In the genomic region with DNA sequence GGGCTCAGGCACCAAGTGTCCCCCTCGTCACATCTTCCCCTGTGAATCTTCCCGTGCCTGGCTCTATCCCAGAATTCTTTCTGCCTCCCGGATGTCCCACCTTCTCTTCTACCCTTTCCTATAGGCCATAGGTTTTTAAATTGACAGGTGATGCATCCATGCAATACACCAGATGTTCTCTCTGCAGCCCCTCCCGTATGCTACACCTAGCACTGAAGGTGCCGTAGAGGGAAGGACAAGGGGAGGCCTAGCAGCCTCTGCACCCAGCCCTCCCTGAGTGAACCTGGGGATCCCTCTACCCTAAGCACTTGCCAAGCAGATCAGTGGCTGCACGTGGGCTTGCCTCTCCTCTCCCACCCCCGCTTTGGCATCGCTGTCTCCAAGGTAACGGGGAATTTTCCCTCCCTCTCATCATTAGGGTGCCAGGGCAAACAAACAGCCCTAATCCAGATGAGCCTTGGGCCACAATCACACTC, we compare ENCODE assay signal across 10 mouse cellular contexts. TPM values are rescaled to one million over a fixed set of nuclear protein-coding genes. Genes with fewer than 3 reads are reported as not detected.
A peak's percentile ranks its signal among the peaks of the same experiment; 100 is the strongest.
DNase-seq lines count a peak whose midpoint lies in the region; ATAC-seq and TF ChIP-seq lines count a peak whose summit lies in the region.
"Had no signal": no experiment of that assay in that cellular context is flagged by ENCODE, and none has a peak within 500 bp of the region (broad histone marks: within the 10 kb centered on the region; RNA-seq: fewer than 3 reads in every experiment).

No protein-coding gene starts in this region.

- H3K4me3 ChIP-seq in heart, embryonic 13.5 days: peak overlapping the region; percentile 34
- no peak overlapping the region for H3K4me3 ChIP-seq in heart, adult 2 months
- peak overlapping the region; percentile 4 for H3K4me3 ChIP-seq in forebrain, postnatal 0 days (ENCODE audit: low read depth, low read length)
- H3K4me3 ChIP-seq in midbrain, embryonic 13.5 days (replicated peaks): peak overlapping the region; percentile 8; the same call in 1 of the 2 replicates

- peak overlapping the region; percentile 44 for H3K4me2 ChIP-seq in heart, embryonic 13.5 days
- H3K4me2 ChIP-seq in forebrain, postnatal 0 days (ENCODE audit: low read depth): peak overlapping the region; percentile 26
- H3K4me2 ChIP-seq in midbrain, embryonic 13.5 days (replicated peaks): peak overlapping the region; percentile 45

- WGBS in heart, embryonic 13.5 days: 55% methylated on average over 9 of the region's 9 CpGs
- 67% methylated on average over 9 of the region's 9 CpGs for WGBS in heart, adult 2 months
- WGBS in forebrain, postnatal 0 days: 13% methylated on average over 9 of the region's 9 CpGs
- WGBS in midbrain, embryonic 13.5 days: 23% methylated on average over 9 of the region's 9 CpGs

- H3K9me3 ChIP-seq in heart, embryonic 13.5 days: no peaks in the 10 kb centered on the region
- H3K9me3 ChIP-seq in forebrain, postnatal 0 days (ENCODE audit: low read length): no peaks in the 10 kb centered on the region
- no peaks in the 10 kb centered on the region for H3K9me3 ChIP-seq in midbrain, embryonic 13.5 days

- no peak for TF ChIP-seq CTCF in heart, adult 2 months (IDR thresholded peaks at IDR 0.05)
- TF ChIP-seq CTCF in forebrain, postnatal 0 days (IDR thresholded peaks at IDR 0.05; ENCODE audit: low read depth): 0 out of 2 replicates have a peak, but pooled peaks have one; percentile 5

- no peak for DNase-seq in heart, adult 2 months
- peak; percentile 67 for DNase-seq in brain, adult 2 months (ENCODE audit: low read depth, low spot score)
- DNase-seq in forebrain, postnatal 0 days: peak; percentile 85
- DNase-seq in adrenal gland, postnatal 14 days: no peak
- no peak for DNase-seq in layer of hippocampus, adult 11-12 months (ENCODE audit: low spot score)
- no peak for DNase-seq in thymus, postnatal 25 days
- DNase-seq: lung, postnatal 14 days had no signal

- intact Hi-C loops in heart, adult 2 months (cut with DNase I): no loop called here

- H3K27me3 ChIP-seq in heart, embryonic 13.5 days (replicated peaks): peaks cover 60% of the 10 kb centered on the region
- H3K27me3 ChIP-seq in heart, adult 2 months (ENCODE audit: control insufficient read depth, insufficient read depth, low read length): no peaks in the 10 kb centered on the region
- no peaks in the 10 kb centered on the region for H3K27me3 ChIP-seq in forebrain, postnatal 0 days (ENCODE audit: insufficient read depth, low read length)
- H3K27me3 ChIP-seq in midbrain, embryonic 13.5 days: no peaks in the 10 kb centered on the region

- no peak for TF ChIP-seq EP300 in heart, adult 2 months (IDR thresholded peaks at IDR 0.05; ENCODE audit: insufficient read depth, low read depth, low read length)

- peak overlapping the region; percentile 37; the same call in 1 of the 2 replicates for H3K9ac ChIP-seq in heart, embryonic 13.5 days
- no peak overlapping the region for H3K9ac ChIP-seq in heart, adult 2 months (ENCODE audit: low read depth, low read length)
- peak overlapping the region; percentile 36 for H3K9ac ChIP-seq in forebrain, postnatal 0 days
- H3K9ac ChIP-seq in midbrain, embryonic 13.5 days (replicated peaks): peak overlapping the region; percentile 43; the same call in 1 of the 2 replicates

- no peak for TF ChIP-seq POLR2A in heart, adult 2 months (IDR thresholded peaks at IDR 0.05; ENCODE audit: insufficient read depth, low read depth, low read length)

- ATAC-seq in heart, embryonic 13.5 days (ENCODE audit: extremely low read depth, insufficient number of reproducible peaks, low FRiP score, low TSS enrichment): no peak
- ATAC-seq in forebrain, postnatal 0 days: peak; percentile 74
- peak; percentile 69 for ATAC-seq in midbrain, embryonic 13.5 days
- ATAC-seq: activated CD4-positive, CD25-positive, alpha-beta regulatory T cell, adult 4 months had no signal

- peaks cover 11% of the 10 kb centered on the region for H3K4me1 ChIP-seq in heart, embryonic 13.5 days
- H3K4me1 ChIP-seq in heart, adult 2 months (ENCODE audit: control insufficient read depth, insufficient read depth, low read length): peaks cover 2% of the 10 kb centered on the region; the same call in 1 of the 2 replicates
- H3K4me1 ChIP-seq in forebrain, postnatal 0 days (ENCODE audit: insufficient read depth): peaks cover 59% of the 10 kb centered on the region
- H3K4me1 ChIP-seq in midbrain, embryonic 13.5 days (replicated peaks): peaks cover 100% of the 10 kb centered on the region

- no peaks in the 10 kb centered on the region for H3K36me3 ChIP-seq in heart, embryonic 13.5 days
- H3K36me3 ChIP-seq in heart, adult 2 months (ENCODE audit: control insufficient read depth, insufficient read depth, low read length): no peaks in the 10 kb centered on the region
- H3K36me3 ChIP-seq in forebrain, postnatal 0 days (ENCODE audit: insufficient read depth): peaks cover 6% of the 10 kb centered on the region; the same call in 1 of the 2 replicates
- H3K36me3 ChIP-seq in midbrain, embryonic 13.5 days: peaks cover 8% of the 10 kb centered on the region

- H3K79me2 ChIP-seq in heart, adult 2 months (replicated peaks; ENCODE audit: control insufficient read depth, insufficient read depth, low read length): no peaks in the 10 kb centered on the region

- H3K27ac ChIP-seq in heart, embryonic 13.5 days (replicated peaks): no peak overlapping the region
- no peak overlapping the region for H3K27ac ChIP-seq in heart, adult 2 months
- H3K27ac ChIP-seq in forebrain, postnatal 0 days (ENCODE audit: low read depth, low read length): peak overlapping the region; percentile 79
- peak overlapping the region; percentile 89 for H3K27ac ChIP-seq in midbrain, embryonic 13.5 days

RNA-seq across cellular contexts. Expression of gene Lrp8, which starts 20.9 kb away (rescaled TPM):
- polyA plus RNA-seq in heart, embryonic 13.5 days (2015; fragmentation: Nextera tagmentation; extraction: Ambion mirVana): 0.51 and 1.2 TPM in 2 replicates
- 1 to 10 TPM in 1 of 2 experiments, under 1 TPM in 1; 0.68 to 1.1 TPM for total RNA-seq in heart, adult 2 months (2021)
- 0.97 and 1.0 TPM in 2 replicates for polyA plus RNA-seq in heart, adult 2 months (2012; rRNA removed)
- 60.7 and 90.2 TPM in 2 replicates for total RNA-seq in forebrain, postnatal 0 days (2014; rRNA removed)
- polyA plus RNA-seq in forebrain, postnatal 0 days (2015; fragmentation: Nextera tagmentation; extraction: Ambion mirVana): 21.9 and 38.3 TPM in 2 replicates
- polyA plus RNA-seq in midbrain, embryonic 13.5 days (2015; fragmentation: Nextera tagmentation; extraction: Ambion mirVana): 39.2 and 50.0 TPM in 2 replicates
- 5.0 and 5.2 TPM in 2 replicates for total RNA-seq in adrenal gland, postnatal 14 days (2021)

RNA-seq across cellular contexts. Expression of gene Magoh, which starts 56.6 kb away (rescaled TPM):
- polyA plus RNA-seq in heart, embryonic 13.5 days (2015; fragmentation: Nextera tagmentation; extraction: Ambion mirVana): 94.1 and 99.9 TPM in 2 replicates
- 10 to 100 TPM; 40.2 to 43.2 TPM for total RNA-seq in heart, adult 2 months (2021)
- 38.8 and 45.1 TPM in 2 replicates for polyA plus RNA-seq in heart, adult 2 months (2012; rRNA removed)
- 49.8 and 64.5 TPM in 2 replicates for total RNA-seq in forebrain, postnatal 0 days (2014; rRNA removed)
- 138 and 180 TPM in 2 replicates for polyA plus RNA-seq in forebrain, postnatal 0 days (2015; fragmentation: Nextera tagmentation; extraction: Ambion mirVana)
- polyA plus RNA-seq in midbrain, embryonic 13.5 days (2015; fragmentation: Nextera tagmentation; extraction: Ambion mirVana): 167 and 169 TPM in 2 replicates
- total RNA-seq in adrenal gland, postnatal 14 days (2021): 91.3 and 98.1 TPM in 2 replicates

Comparison
In these comparisons a context has a peak if more than half of its experiments do, and no peak if none do; other contexts are left out.
1. H3K27ac ChIP-seq: peak in forebrain, postnatal 0 days (single experiment) and midbrain, embryonic 13.5 days (single experiment); none in heart, embryonic 13.5 days (single experiment) and heart, adult 2 months (single experiment).
2. DNase-seq: peak in brain, adult 2 months (single experiment) and forebrain, postnatal 0 days (single experiment); none in heart, adult 2 months (0 of 2), adrenal gland, postnatal 14 days (single experiment), layer of hippocampus, adult 11-12 months (single experiment) and thymus, postnatal 25 days (single experiment).
3. RNA of gene Lrp8, which starts 20.9 kb away (polyA plus RNA-seq): 39.2 to 50.0 TPM in midbrain, embryonic 13.5 days and 21.9 to 38.3 TPM in forebrain, postnatal 0 days; 0.97 to 1.0 TPM in heart, adult 2 months and 0.51 to 1.2 TPM in heart, embryonic 13.5 days; every median in the first group is over 10 times any median in the second.
4. Peak in every context shown above with its lines, with median percentiles within 50 percentile points of each other: H3K4me2 ChIP-seq.